Mouse (Mus musculus) CH12F3 (cell line): Measurements from ENCODE around the gene Get4.

ENCODE experiments used
- in situ Hi-C: fragments of 300-500 bp; cut with MboI; formaldehyde crosslinking; loops from 2 replicates; pipeline ENCODE4 v1.14.3; 2020; ENCODE audit warnings: low sequenced_read_pairs

Get4 gene

DNA sequence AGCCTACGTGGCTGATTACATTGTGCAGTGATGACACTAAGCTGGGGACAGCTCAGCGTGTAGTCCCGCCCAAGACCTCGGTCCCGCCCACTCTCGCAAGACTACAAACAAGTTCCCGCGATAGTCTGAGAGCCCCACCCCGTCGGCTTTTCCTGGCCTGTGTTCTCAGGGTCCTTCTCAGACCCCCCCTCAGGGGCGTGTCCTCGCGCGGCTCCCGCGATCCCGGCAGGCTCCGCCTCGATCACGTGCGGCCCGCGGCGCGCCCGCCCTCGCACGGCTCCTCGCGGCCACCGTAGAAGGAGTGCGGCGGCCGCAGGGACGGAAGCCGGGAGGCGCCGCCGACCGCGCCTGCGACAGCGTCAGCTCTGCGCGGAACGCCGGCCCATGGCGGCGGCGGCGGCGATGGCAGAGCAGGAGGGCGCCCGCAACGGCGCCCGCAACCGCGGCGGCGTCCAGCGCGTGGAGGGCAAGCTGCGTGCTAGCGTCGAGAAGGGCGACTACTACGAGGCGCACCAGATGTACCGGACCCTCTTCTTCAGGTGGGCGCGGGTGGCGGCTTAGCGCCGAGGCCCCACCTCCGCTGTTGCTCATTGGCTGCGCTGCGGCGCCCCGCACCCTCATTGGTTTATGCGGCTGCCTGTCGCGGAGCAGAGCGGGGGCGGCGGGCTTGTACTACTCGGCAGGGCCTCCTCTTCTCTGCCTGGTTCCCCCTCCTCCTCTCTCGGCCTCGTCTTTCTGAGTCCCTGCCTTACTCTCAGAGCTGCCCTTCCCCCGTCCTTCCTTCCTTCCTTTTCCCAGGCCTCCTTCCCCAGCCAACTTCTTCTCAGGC is at the start of gene Get4:
Gene Get4, plus strand, starts transcription at position 244 of the 829 bp plus-strand sequence.
- in situ Hi-C loops, result no loop called here

DNA sequence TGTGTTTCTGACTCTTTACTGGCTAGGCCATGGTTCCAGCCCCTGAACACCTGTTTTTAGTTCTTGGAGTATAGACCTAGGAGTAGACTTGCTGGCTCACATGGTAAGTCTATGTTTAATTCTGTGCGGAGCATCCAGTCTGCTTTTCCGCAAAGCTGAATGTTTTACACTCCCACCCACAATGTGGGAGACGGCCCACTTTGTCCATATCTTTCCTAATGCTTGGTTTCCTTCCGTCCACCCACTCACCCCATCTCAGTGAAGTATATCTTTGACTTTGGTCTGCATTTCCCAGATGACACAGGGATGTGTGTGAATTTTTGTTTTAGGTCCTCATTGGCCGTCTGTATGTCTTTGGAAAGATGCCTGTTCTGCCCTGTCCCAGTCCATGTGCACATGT is 48.8 kb upstream of the Get4 start:
- in situ Hi-C loops, result no loop called here

DNA sequence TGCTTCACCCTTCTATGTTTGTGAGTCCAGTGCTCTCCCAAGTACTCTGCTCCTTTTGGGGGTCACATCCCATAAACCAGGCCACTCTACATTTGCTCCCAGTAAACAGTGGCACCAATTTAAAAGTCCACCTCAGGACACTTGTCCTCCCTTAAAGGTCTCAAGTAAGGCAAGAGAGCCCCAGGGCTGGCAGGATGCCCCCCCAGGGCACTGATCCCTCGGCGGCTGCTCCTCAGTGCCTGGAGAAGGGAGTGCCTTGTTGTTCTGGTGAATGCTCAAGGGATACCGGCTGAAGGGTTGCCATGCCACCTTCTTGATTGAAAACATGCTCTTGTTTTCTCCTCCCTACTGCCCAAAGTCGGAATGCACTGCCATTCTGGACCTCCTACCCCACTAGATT is 46.0 kb upstream of the Get4 start:
- in situ Hi-C loops, result no loop called here

DNA sequence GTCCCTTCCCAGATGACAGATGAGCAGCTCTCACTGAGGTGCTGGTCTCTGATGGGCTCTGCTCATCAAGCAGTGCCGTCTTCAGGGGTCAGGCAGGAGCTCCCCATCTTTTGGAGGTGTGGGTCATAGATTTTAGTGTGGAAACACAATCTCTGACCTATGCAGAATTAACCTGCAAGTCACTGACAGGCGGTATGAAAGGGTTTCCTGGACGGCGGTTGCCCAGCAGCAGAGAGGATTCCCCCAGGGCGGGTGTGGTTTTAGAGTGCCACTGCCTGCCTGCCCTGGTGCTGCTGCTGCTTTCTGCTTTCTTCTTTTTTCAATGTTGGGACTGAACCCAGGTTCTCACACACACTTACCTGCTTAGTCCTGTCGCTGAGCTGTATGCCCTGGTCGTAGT is 45.6 kb upstream of the Get4 start:
- in situ Hi-C loops, result no loop called here

DNA sequence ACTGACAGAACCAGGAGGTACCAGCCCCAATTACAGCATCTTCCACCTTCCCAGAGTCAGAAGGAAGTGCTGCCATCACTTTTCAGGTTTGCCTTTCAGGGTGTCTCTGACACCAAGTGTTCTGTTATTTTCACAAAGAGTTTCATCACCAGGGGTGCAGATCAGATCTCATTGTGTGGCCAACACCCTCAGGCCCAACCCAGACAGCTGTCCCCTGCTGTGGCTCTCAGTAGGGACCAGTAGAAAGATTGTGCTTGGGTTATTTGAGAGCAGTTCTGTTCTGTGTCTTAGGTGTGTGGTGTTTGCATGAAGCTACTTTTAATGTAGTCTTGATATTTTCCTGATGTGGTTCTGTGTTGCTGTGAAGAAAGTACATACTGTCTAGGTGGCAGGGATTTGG is 43.9 kb upstream of the Get4 start:
- in situ Hi-C loops, result no loop called here

DNA sequence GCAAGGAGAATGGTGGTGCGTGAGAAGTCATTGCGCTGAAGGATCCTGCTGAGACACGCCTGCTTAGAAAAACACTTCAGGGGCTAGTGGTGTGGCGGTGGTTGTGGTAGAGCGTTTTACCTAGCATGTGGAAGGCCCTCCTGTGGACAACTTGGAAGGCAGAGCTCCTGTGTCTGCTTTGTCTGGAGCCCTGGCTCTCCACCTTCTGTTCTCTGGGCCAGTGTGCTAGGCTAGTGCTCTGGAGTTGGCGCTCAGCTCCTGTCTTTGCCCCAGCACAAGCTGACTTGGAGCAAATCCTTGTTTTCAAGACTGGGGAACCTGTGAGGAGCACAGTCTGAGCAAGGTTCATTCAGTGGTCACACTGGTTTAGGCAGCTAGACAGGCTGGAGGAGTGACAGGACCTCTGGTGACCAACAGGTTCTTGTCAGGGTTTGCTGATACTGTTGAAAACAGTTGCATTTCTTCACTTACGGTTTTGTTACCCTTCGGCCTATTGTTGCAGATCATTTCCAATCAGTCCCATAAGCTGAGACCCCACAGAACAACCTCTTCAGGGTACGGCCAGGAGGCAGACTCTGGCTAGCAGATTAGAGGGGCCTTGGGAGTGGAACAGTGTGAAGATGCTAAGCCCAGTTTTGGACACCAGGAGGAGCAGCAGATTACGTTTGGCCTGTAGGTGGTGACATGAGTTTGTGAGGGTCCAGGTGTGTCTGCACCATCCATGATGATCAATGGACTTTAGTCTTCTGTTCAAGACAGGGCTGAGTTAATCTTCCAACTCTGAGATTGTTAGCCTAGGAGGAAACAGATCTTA is 43.0 kb upstream of the Get4 start:
- in situ Hi-C loops, result no loop called here

DNA sequence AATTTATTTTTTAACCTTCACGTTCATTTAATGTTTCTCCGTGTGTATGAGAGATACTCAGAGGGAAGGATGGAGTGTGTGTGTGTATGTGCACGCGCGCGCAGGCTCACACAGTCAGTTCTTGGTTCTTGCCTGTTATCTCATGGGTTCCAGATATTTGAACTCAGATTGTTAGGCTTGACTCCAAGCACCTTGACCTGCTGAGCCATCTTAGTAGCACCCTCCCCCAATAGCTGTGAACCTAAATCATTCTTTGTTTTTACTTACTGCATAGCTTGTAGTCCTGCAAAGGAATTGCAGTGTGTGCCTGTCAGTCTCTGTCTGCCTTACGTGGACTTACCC is 42.5 kb upstream of the Get4 start:
- in situ Hi-C loops, result no loop called here

DNA sequence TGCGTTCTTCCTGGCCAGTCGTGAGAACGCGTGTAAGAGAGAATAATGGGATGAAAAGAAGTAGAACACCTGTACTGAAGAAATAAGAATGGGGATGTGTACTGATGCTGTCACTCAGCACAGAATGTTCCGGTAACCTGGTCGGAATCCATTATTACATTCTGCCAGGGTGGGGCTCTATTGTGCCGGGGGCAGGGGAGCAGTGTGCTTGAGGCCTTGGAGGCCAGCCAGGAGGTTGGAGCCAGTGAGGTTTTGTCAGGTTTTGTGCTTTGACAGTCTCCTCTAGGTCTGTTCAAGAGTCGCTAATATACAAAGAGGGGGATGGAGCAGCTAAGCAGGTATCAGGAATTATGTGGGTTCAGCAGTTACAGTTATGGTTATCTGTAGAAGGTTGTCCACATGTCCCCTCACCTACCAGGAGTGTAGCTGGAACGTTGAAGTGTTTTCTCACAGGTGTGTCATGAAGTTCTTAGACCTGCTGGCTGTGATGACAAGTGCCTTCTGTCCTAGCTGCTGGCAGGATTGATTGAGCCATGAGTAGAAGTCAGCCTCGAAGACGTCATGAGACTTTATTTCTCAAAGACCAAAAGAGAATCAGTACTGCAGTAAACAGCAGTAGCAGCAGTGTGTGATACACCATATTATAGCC is 40.3 kb upstream of the Get4 start:
- in situ Hi-C loops, result no loop called here

DNA sequence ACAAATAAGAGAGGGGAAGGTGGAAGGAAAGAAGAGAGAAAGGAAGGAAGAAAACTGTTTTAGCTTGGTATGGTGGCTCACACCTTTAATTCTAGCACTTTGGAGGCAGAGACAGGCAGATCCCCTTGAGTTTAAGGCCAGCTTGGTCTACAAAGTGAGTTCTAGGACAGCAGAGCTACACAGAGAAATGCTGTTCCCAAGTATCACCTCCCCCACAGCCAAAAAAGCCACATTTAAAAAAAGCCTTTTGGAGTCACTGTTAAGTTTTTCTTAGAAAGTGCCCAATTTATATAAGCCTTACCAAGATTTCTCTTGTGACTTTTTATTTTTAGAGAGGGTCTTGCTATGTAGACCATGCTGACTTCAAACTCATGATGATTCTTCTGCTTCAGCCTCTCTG is 37.8 kb upstream of the Get4 start:
- in situ Hi-C loops, result no loop called here

DNA sequence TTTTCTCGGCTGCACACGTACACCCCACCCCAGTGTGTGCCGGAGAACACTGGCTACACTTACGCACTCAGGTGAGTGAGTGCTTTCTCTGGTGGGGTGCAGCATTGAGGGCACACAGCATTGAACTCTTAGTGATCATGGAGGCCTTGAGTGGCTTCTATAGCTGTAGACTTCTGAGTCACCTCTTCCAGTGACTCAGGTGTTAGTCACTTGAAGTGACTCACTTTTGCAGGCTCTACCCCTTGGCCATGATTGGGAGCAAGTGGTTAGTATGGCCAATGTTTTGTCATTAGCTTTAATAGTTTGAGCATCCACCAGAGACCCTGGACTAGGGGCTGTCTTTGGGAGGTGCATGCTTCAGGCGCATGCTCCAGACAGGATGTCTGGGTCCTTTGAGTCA is 36.9 kb upstream of the Get4 start:
- in situ Hi-C loops, result no loop called here

DNA sequence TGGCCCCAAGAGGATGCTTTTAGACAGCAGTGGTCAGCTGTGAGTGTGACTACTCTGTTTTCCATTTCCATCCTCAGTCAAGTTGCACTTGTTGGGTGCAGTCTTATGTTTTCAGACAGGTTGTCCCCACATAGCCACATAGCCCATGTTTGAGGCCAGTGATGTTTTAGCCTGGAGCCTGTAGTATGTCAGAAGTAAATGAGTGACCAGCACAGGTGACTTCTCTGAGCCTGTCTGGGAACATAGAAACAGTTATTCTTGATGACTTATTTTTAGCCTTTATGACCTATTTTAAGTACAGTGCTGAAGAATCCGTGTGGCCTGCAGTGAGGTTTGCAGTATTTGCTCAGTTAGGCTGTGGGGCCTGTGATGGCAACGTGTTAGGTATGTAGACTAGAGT is 36.0 kb upstream of the Get4 start:
- in situ Hi-C loops, result no loop called here

DNA sequence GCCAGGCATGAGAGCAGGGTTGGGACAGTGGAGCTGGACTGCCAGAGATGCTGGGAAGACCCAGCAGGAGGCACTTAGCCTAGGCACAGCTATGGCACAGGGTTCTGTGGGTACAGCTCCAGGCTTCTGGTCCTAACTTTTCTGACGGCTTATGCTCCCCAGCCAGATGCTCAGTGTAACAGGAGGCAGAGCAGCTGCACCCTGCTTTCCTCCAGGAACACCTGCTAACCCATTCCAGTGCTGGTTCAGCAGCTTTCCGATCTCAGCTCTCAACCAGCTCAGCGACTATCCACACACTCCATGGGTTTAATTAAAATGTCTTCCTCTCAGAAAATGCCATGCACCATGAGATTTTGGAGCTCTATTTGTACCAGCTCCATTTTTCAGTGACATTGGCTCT is 35.4 kb upstream of the Get4 start:
- in situ Hi-C loops, result no loop called here

DNA sequence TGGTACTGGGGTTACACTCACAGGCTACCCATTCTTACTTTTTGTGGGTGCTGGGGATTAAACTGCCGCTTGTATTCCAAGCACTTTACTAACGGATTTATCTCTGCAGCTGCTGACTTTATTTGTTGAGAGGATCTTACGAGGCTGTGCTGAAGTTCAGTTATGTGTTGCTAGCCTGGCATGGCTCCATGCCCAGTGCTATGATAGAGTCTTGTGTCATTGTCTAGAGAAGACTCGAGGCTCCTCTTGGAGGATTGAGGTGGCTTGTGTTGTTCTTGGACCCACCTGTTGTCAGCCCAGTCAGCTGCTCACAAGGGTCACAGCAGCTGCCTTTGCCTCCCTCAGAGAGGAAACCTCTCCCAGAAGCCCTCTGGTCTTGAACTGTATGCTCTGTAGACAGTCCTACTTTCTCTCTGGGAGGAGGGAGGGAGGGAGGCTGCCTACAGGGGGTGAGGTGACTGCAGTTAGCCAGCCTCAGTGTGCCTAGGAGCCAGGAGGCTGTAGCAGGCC is 32.1 kb upstream of the Get4 start:
- in situ Hi-C loops, result no loop called here

DNA sequence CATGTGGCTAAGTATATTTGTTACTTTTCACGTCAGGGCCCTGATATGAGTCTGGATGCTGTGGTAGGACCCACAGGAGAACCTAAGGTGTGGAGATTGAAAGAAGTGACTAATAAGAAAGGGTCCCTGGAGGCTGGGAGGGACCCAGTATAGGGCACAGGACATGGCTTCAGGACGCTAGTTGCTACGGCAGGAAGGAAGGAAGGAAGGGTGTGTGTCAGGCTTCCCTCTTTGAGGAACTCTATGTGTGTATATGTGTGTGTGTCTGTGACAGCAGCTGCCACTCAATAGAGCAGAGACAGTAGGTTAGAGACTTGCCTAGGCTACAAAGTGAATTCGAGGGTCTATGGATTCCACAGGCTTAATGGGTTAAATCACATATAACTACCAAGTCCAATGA is 31.5 kb upstream of the Get4 start:
- in situ Hi-C loops, result no loop called here

DNA sequence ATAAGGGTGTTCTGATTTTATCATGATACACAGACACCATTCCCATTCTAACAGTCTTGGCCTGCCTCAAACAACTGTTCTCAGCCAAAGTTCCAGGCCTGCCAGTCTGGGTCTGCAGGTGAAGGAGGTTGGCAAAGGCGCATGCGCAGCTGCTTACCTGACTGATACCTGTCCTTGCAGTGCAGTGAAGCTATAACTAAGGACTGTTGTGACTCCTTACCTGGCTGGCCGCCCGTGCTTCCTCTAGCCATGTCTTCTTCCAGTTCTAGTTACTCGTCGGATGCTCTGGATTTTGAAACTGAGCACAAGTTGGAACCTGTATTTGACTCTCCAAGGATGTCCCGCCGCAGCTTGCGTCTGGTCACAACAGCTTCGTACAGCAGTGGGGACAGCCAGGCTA is 28.8 kb upstream of the Get4 start:
- in situ Hi-C loops, result no loop called here

DNA sequence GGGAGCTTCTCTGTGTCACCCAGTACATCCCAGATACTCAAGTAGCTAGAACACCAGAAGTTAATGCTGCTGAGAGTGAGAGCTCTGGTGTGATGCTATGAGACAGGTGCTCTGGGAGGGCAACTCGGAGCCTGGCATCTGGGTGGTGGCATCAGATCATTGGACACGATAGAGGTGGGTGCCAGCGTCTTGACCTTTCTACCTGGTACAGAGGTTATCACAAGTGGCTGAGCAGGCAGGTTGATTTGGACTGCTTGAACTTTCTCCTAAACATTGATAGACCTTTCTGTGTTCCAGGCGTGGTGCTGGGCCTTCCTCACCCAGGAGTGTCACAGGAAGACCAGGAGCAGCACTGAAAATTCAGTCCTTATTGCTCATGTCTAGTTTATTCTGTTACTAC is 24.9 kb upstream of the Get4 start:
- in situ Hi-C loops, result no loop called here

DNA sequence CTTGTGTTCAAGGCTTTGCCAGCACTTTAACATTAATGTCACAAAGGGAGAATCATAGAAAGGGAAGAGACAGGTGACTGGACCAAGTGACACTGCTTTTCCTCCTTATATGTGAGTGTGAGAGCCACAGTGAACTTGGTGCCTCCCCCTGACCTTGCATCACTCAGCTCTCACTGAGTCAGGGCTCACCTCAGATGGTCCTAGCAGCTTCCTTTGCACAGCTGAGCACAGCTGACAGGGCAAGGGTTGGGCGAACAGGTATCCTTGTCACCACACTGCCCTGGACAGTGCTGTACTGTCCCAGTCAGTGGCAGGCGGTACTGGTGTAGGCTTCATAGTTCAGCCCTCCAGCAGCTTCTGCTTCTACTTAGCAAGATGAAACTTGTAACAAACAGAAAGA is 24.5 kb upstream of the Get4 start:
- in situ Hi-C loops, result no loop called here

DNA sequence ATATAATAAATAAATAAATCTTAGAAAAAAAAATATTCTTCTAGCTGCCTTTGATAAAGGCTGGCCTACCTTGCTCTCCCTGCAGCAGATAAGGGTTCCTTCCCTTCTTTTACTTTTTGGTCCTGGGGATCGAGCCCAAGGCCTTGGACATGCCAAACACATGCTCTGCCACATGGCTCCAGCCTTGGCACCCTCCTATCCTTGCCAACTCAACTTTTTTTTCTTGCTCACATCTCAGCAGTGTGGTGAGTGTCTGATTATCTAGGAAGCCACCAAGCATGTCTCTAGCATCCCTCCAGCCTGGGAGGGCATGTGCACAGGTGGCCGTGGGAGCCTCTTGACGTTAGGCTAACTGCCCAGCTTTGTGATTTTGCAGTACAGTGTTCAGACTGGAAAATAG is 23.8 kb upstream of the Get4 start:
- in situ Hi-C loops, result no loop called here

DNA sequence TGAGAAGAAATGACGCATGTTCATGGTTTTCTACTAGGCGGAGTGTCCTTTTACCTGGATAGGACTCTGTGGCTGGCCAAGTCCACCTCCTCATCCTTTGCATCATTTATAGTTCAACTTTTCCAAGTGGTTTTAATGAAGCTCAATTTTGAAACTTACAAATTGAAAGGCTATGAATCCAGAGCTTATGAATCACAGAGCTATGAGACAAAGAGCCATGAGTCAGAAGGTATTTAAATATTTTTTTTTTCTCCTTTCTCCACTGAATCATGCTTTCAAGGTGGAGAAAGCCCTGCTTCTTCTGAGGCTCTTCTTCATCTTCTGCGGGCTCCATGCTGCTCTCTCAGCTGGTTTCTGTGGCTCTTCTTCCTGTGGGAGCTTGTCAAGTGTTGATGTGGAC is 22.4 kb upstream of the Get4 start:
- in situ Hi-C loops, result no loop called here

DNA sequence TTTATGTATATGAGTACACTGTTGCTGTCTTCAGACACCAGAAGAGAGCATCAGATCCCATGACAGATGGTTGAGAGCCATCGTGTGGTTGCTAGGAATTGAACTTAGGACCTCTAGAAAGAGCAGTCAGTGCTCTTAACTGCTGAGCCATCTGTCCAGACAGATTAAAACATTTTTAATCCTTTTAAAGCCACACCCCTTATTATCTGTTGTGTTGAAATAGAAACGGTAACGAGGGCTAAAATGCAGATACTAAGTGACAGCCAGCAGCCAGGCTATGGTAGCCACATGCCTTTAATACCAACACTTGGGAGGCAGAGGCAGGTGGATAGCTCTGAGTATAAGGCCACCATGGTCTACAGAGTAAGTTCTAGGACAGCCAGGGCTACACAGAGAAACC is 20.0 kb upstream of the Get4 start:
- in situ Hi-C loops, result no loop called here

DNA sequence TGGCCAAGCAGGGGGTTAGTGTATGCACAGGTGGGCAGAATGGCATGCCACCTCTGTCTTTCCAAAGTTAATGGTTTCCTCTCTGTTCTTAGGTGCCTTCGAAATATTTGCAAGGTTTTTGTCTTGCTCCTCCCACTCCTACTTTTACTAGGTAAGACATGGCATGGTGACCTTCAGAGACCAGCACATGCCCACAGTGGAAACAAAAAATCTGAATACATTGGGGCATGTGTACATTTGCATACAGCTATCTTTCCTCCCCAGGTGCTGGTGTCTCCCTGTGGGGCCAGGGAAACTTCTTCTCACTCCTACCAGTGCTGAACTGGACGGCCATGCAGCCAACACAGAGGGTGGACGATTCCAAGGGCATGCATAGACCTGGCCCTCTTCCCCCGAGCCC is 17.7 kb upstream of the Get4 start:
- in situ Hi-C loops, result no loop called here

DNA sequence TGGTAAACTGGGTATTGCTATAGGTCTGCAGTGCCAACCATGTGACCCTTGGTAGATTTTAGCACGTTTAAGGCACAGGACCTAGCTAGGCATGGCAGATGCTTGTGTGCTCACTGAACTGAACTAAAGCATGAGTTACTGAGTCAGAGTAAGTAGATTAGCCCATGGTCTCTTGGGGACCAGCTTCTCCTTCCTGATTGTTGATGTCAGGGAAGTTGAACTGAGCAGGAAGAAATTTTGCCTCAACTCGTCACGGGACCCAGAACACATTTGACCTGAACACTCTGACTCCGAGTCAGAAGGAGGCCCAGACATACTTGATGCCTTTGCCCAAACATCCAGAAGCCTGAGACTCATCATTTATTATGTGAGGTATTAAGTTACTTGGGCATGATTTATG is 14.7 kb upstream of the Get4 start:
- in situ Hi-C loops, result no loop called here
